Mouse (Mus musculus) MEL (cell line): Measurements from ENCODE around the gene Fam129a. TPM values are rescaled to one million over a fixed set of nuclear protein-coding genes. Genes with fewer than 3 reads are reported as not detected.
A peak's percentile ranks its signal among the peaks of the same experiment; 100 is the strongest.

Experiments used
- DNase-seq: peaks from one replicate; pipeline ENCODE4 v3.0.0; 2011; ENCODE audit warnings: low read depth, low spot score
- H3K27ac ChIP-seq: 2 replicates; pipeline ENCODE4 v1.5.1; 2012; ENCODE audit warnings: low read depth, mild to moderate bottlenecking, control low read depth, low read length, moderate library complexity; ENCODE audit not compliant: control insufficient read depth
- H3K27me3 ChIP-seq, 2 experiments: fragments of 150-350 bp in 1 of 2; sonication (generic) in 1 of 2; 2 replicates each; pipeline ENCODE4 v1.6.1; 2012; ENCODE audit warnings: low read length in 2 of 2, mild to moderate bottlenecking in 2 of 2, improper control_type of control experiment in 1 of 2, moderate library complexity in 1 of 2; ENCODE audit not compliant: insufficient read depth in 2 of 2, control insufficient read depth in 1 of 2
- H3K36me3 ChIP-seq, 2 experiments: 2 replicates each; pipeline ENCODE4 v1.6.1; 2012 to 2014; ENCODE audit warnings: low read length in 2 of 2, improper control_type of control experiment in 1 of 2, inconsistent platforms in 1 of 2, mild to moderate bottlenecking in 1 of 2; ENCODE audit not compliant: insufficient read depth in 2 of 2, control insufficient read depth in 1 of 2
- H3K4me1 ChIP-seq, 2 experiments: fragments of 150-350 bp in 1 of 2; sonication (generic) in 1 of 2; 2 replicates each; pipeline ENCODE4 v1.6.1; 2012; ENCODE audit warnings: low read length in 2 of 2, improper control_type of control experiment in 1 of 2, mild to moderate bottlenecking in 1 of 2; ENCODE audit not compliant: insufficient read depth in 2 of 2, control insufficient read depth in 1 of 2
- H3K4me3 ChIP-seq, 2 experiments: fragments of 150-350 bp in 1 of 2; sonication (generic) in 1 of 2; 2 replicates each; pipeline ENCODE4 v1.5.1; 2012; ENCODE audit warnings: low read depth in 2 of 2, low read length in 2 of 2, mild to moderate bottlenecking in 2 of 2, moderate library complexity in 2 of 2, control low read depth in 1 of 2, improper control_type of control experiment in 1 of 2; ENCODE audit not compliant: control insufficient read depth in 1 of 2, insufficient read depth in 1 of 2
- H3K79me2 ChIP-seq: 2 replicates; pipeline ENCODE4 v1.6.1; 2012; ENCODE audit warnings: mild to moderate bottlenecking, low read length, moderate library complexity; ENCODE audit not compliant: control insufficient read depth, poor library complexity, insufficient read depth
- H3K9ac ChIP-seq: 2 replicates; pipeline ENCODE4 v1.6.1; 2012; ENCODE audit warnings: low read depth, mild to moderate bottlenecking, control low read depth, low read length, moderate library complexity; ENCODE audit not compliant: control insufficient read depth, poor library complexity, severe bottlenecking
- H3K9me3 ChIP-seq: fragments of 150-350 bp; sonication (generic); replicated peaks from 2 replicates; pipeline ENCODE4 v1.6.1; 2012; ENCODE audit warnings: mild to moderate bottlenecking, low read length, improper control_type of control experiment, moderate library complexity; ENCODE audit not compliant: insufficient read depth
- CHD1 ChIP-seq: IDR thresholded peaks from 2 replicates; pipeline ENCODE4 v1.6.1; 2012; ENCODE audit warnings: low read depth, mild to moderate bottlenecking, inconsistent platforms, low read length, improper control_type of control experiment
- CHD2 ChIP-seq: IDR thresholded peaks from 2 replicates; pipeline ENCODE4 v1.6.1; 2011; ENCODE audit warnings: low read length, improper control_type of control experiment
- ELF1 ChIP-seq: IDR thresholded peaks from 2 replicates; pipeline ENCODE4 v1.6.1; 2014; ENCODE audit warnings: low read depth, mild to moderate bottlenecking, inconsistent platforms, low read length, improper control_type of control experiment, moderate library complexity
- EP300 ChIP-seq, 2 experiments: IDR thresholded peaks; 2 replicates each; pipeline ENCODE4 v1.6.1; 2011; ENCODE audit warnings: improper control_type of control experiment in 2 of 2, low read length in 2 of 2, low read depth in 1 of 2, mild to moderate bottlenecking in 1 of 2
- ETS1 ChIP-seq: IDR thresholded peaks from 2 replicates; pipeline ENCODE4 v1.6.1; 2012; ENCODE audit warnings: low read depth, mild to moderate bottlenecking, inconsistent platforms, low read length, improper control_type of control experiment, moderate library complexity
- GATA1 ChIP-seq: IDR thresholded peaks from 2 replicates; pipeline ENCODE4 v1.6.1; 2011; ENCODE audit warnings: low read depth, low read length, improper control_type of control experiment
- HCFC1 ChIP-seq: IDR thresholded peaks from 2 replicates; pipeline ENCODE4 v1.6.1; 2012; ENCODE audit warnings: low read depth, mild to moderate bottlenecking, inconsistent platforms, low read length, improper control_type of control experiment, moderate library complexity
- JUND ChIP-seq: IDR thresholded peaks from 2 replicates; pipeline ENCODE4 v1.6.1; 2011; ENCODE audit warnings: low read depth, mild to moderate bottlenecking, improper control_type of control experiment, low read length
- KAT2A ChIP-seq: conservative IDR thresholded peaks from 2 replicates; pipeline ENCODE4 v1.6.1; 2012; ENCODE audit warnings: low read depth, low read length, improper control_type of control experiment, inconsistent platforms
- MAX ChIP-seq: IDR thresholded peaks from 2 replicates; pipeline ENCODE4 v1.6.1; 2011; ENCODE audit warnings: low read length, improper control_type of control experiment
- MAZ ChIP-seq: IDR thresholded peaks from 2 replicates; pipeline ENCODE4 v1.6.1; 2012; ENCODE audit warnings: low read depth, mild to moderate bottlenecking, inconsistent platforms, low read length, improper control_type of control experiment
- MXI1 ChIP-seq: IDR thresholded peaks from 2 replicates; pipeline ENCODE4 v1.6.1; 2011; ENCODE audit warnings: mild to moderate bottlenecking, low read depth, low read length, improper control_type of control experiment
- MYB ChIP-seq: IDR thresholded peaks from 2 replicates; pipeline ENCODE4 v1.6.1; 2011; ENCODE audit warnings: mild to moderate bottlenecking, low read depth, low read length, improper control_type of control experiment
- MYC ChIP-seq: IDR thresholded peaks from 2 replicates; pipeline ENCODE4 v1.6.1; 2011; ENCODE audit warnings: low read depth, mild to moderate bottlenecking, low read length, improper control_type of control experiment, moderate library complexity
- NELFE ChIP-seq: IDR thresholded peaks from 2 replicates; pipeline ENCODE4 v1.6.1; 2011; ENCODE audit warnings: low read depth, low read length, improper control_type of control experiment
- NRF1 ChIP-seq: IDR thresholded peaks from 2 replicates; pipeline ENCODE4 v1.6.1; 2014; ENCODE audit warnings: low read depth, mild to moderate bottlenecking, inconsistent platforms, low read length, improper control_type of control experiment, moderate library complexity; ENCODE audit not compliant: poor library complexity, insufficient read depth, severe bottlenecking
- POLR2A ChIP-seq, 2 experiments: IDR thresholded peaks; 2 replicates each; pipeline ENCODE4 v1.6.1; 2011 to 2012; ENCODE audit warnings: low read length in 2 of 2, mild to moderate bottlenecking in 2 of 2, control low read depth in 1 of 2, improper control_type of control experiment in 1 of 2, low read depth in 1 of 2, moderate library complexity in 1 of 2; ENCODE audit not compliant: control insufficient read depth in 1 of 2, insufficient read depth in 1 of 2, poor library complexity in 1 of 2
- POLR2AphosphoS2 ChIP-seq: IDR thresholded peaks from 2 replicates; pipeline ENCODE4 v1.6.1; 2011; ENCODE audit warnings: low read length, improper control_type of control experiment
- POLR2AphosphoS5 ChIP-seq: IDR thresholded peaks from 2 replicates; pipeline ENCODE4 v1.6.1; 2012; ENCODE audit warnings: low read depth, borderline replicate concordance, mild to moderate bottlenecking, inconsistent platforms, low read length, moderate library complexity, mixed read lengths
- RCOR1 ChIP-seq: IDR thresholded peaks from 2 replicates; pipeline ENCODE4 v1.6.1; 2012; ENCODE audit warnings: low read depth, mild to moderate bottlenecking, inconsistent platforms, low read length, improper control_type of control experiment
- SIN3A ChIP-seq: IDR thresholded peaks from 2 replicates; pipeline ENCODE4 v1.6.1; 2012; ENCODE audit warnings: low read length, improper control_type of control experiment, inconsistent platforms
- SMC3 ChIP-seq: IDR thresholded peaks from 2 replicates; pipeline ENCODE4 v1.6.1; 2011; ENCODE audit warnings: low read depth, low read length, improper control_type of control experiment
- TBP ChIP-seq: IDR thresholded peaks from 2 replicates; pipeline ENCODE4 v1.8.0; 2011; ENCODE audit warnings: low read depth, low read length, improper control_type of control experiment
- TCF12 ChIP-seq: IDR thresholded peaks from 2 replicates; pipeline ENCODE4 v1.6.1; 2014; ENCODE audit warnings: low read depth, mild to moderate bottlenecking, inconsistent platforms, low read length, improper control_type of control experiment, moderate library complexity
- USF1 ChIP-seq: IDR thresholded peaks from 2 replicates; pipeline ENCODE4 v1.6.1; 2014; ENCODE audit warnings: low read depth, mild to moderate bottlenecking, inconsistent platforms, low read length, improper control_type of control experiment, moderate library complexity
- USF2 ChIP-seq, 2 experiments: IDR thresholded peaks; 2 replicates each; pipeline ENCODE4 v1.6.1; 2011 to 2012; ENCODE audit warnings: improper control_type of control experiment in 2 of 2, low read length in 2 of 2, borderline replicate concordance in 1 of 2, inconsistent platforms in 1 of 2, low read depth in 1 of 2, mild to moderate bottlenecking in 1 of 2; ENCODE audit not compliant: insufficient read depth in 1 of 2
- ZMIZ1 ChIP-seq: IDR thresholded peaks from 2 replicates; pipeline ENCODE4 v1.6.1; 2012; ENCODE audit warnings: low read depth, mild to moderate bottlenecking, inconsistent platforms, low read length, improper control_type of control experiment, moderate library complexity
- polyA plus RNA-seq, 2 experiments: library from polyadenylated mRNA; stranded (reverse) in 1 of 2; unstranded in 1 of 2; fragments of >175 nt in 1 of 2; fragments of >200 nt in 1 of 2; gene quantifications; 2 replicates each; pipeline versions ENCODE4 v1.2.1 to v1.2.4; 2012; ENCODE audit warnings: low replicate concordance in 2 of 2, low read depth in 1 of 2; ENCODE audit not compliant: insufficient read length in 2 of 2, insufficient read depth in 1 of 2, missing spikeins in 1 of 2
- total RNA-seq: library from RNA; depleted of rRNA; stranded (reverse); fragments of 300-350 nt; gene quantifications from 2 replicates; pipeline ENCODE4 v1.2.3, GENCODE M21; 2012

Gene Fam129a
- total and polyA plus RNA-seq, 3 experiments: 3.1 to 67.5 (median 8.8) TPM

DNA sequence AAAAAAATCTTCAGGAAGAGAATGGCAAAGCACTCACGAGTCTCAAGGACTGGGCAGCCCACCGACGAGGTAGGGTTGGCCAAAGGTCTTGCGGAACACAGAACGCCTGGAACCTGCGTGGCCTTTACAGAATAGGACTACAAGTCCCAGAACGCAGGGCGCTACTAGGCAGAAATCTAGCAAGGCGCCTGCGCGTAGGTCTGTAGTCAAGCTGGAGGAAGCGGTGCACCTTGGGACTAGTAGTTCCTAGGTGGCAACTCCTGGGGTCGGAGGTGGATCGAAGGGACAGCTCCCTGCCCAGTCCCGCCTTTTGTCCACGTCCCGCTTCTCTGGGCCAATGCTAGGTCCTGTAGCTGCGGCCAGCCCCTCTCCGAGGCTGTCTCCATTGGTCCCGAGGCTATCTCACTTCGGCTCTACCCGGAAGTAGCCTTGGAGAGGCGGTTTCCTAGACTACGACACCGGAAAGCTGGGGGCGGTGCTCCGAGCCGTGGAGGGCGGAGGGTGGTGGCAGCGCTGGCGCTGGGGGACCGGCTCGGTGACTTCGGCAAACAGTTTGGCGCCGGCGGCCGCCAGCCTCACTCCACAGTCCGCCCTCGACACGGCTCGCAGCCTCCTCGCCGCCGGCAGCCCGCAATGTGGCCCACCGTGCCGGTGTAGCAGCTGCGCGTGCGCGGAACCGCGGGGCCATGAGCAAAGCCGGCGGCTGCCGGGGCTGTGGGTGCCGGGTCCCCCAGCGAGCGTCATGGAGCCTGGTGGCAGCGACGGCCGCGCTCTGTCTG lies 184.1 kb downstream of the Fam129a start, which contains the start of gene Edem3:
Gene Edem3, plus strand, starts transcription at position 491 of the 779 bp plus-strand sequence.
- Histone ChIP-seq H3K9ac (peak within 1 kb of the TSS; percentile 81), H3K27ac (peak within 1 kb of the TSS; percentile 73), H3K4me1 (peaks cover 9 to 16% of the 10 kb centered on the region in 2 experiments), H3K79me2 (peaks cover 17% of the 10 kb centered on the region), H3K27me3 (no peaks in the 10 kb centered on the region), H3K36me3 (peaks cover 2 to 28% of the 10 kb centered on the region in 2 experiments; a peak in 3 of 4 replicates), H3K9me3 (no peaks in the 10 kb centered on the region), H3K4me3 (peak within 1 kb of the TSS; percentile 77 to 81)
- DNase-seq: peak; percentile 99
- TF ChIP-seq USF1 (no peak; the same call in 1 of the 2 replicates), ETS1 (peak; percentile 34; the same call in 1 of the 2 replicates), CHD2 (peak; percentile 63), JUND (no peak), CHD1 (no peak), KAT2A (peak; percentile 97), SIN3A (peak; percentile 81; the same call in 1 of the 2 replicates), POLR2A (IDR thresholded peaks at IDR 0.05; ENCODE audit: control insufficient read depth in 1 of 2, insufficient read depth in 1 of 2, low read depth in 1 of 2, low read length in 2 of 2, poor library complexity in 1 of 2) (peak; percentile 73 to 81), NELFE (peak; percentile 85), POLR2AphosphoS5 (no peak), TCF12 (peak; percentile 23; the same call in 1 of the 2 replicates), MAX (peak; percentile 19; the same call in 1 of the 2 replicates), GATA1 (peak; percentile 60; the same call in 1 of the 2 replicates), ELF1 (peak; percentile 99), MYB (no peak), TBP (peak; percentile 62; the same call in 1 of the 2 replicates), RCOR1 (no peak), HCFC1 (peak; percentile 98), MYC (peak; percentile 4; the same call in 1 of the 2 replicates), NRF1 (peak; percentile 90), MXI1 (peak; percentile 64), USF2 (IDR thresholded peaks at IDR 0.05; ENCODE audit: borderline replicate concordance in 1 of 2, insufficient read depth in 1 of 2, low read depth in 1 of 2, low read length in 2 of 2) (no peak), EP300 (IDR thresholded peaks at IDR 0.05; ENCODE audit: low read depth in 1 of 2, low read length in 2 of 2) (0 out of 4 replicates have a peak, but pooled peaks of 1 of the 2 experiments have one; percentile 4), SMC3 (no peak), POLR2AphosphoS2 (peak; percentile 79), MAZ (peak; percentile 71; the same call in 1 of the 2 replicates), ZMIZ1 (peak; percentile 78)
